Mouse (Mus musculus): ENCODE measurements around the gene Crkl. TPM values are rescaled to one million over a fixed set of nuclear protein-coding genes. Genes with fewer than 3 reads are reported as not detected.
"Not testable (repeated sequence)": the region's sequence is repeated elsewhere in the genome, so short reads cannot be mapped to it uniquely, and the experiment has no call there.

Crkl gene
- total RNA-seq, 2 experiments from 2014 or later, result 37.3 to 37.4 TPM

DNA sequence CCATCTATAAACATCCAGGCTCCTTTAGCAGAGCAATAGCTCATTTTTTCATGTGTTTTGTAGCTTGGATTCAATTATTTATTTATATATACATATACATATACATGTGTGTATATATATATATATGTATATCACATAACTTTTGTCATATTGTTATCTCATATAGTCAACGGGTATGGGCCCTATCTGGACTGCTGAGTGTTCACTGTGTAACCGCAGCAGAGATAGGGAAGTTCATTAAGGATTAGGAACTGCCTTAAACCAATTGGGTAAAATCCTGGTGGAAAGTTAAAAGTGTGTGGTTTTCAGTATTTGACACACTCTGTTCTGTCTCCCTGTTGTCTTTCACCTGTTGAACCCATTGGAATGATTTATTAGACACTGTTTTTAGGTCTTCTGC, 29.7 kb downstream of the Crkl start:
- no peak for DNase-seq (ENCODE audit: low spot score in 2 of 2)

DNA sequence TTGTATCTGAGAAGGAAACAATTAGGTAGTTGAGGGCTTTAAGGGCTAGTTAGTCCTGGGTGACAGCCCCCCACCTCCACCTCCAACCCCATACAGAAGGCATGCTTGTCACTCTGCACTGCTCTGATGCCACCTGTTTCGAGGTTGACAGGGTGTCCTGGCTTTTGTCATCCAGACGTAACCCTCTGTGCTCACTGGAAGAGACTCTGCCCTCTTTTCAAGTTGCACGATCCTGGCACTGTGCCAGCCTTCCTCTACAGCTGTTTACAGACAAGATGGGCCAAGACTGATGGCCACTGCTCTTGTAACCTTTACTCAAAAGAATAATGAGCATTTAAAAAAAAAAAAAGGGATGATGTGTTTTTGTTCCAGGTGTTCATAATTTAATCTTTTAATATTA, 34.7 kb downstream of the Crkl start:
- DNase-seq (ENCODE audit: low spot score in 2 of 2), result no peak

DNA sequence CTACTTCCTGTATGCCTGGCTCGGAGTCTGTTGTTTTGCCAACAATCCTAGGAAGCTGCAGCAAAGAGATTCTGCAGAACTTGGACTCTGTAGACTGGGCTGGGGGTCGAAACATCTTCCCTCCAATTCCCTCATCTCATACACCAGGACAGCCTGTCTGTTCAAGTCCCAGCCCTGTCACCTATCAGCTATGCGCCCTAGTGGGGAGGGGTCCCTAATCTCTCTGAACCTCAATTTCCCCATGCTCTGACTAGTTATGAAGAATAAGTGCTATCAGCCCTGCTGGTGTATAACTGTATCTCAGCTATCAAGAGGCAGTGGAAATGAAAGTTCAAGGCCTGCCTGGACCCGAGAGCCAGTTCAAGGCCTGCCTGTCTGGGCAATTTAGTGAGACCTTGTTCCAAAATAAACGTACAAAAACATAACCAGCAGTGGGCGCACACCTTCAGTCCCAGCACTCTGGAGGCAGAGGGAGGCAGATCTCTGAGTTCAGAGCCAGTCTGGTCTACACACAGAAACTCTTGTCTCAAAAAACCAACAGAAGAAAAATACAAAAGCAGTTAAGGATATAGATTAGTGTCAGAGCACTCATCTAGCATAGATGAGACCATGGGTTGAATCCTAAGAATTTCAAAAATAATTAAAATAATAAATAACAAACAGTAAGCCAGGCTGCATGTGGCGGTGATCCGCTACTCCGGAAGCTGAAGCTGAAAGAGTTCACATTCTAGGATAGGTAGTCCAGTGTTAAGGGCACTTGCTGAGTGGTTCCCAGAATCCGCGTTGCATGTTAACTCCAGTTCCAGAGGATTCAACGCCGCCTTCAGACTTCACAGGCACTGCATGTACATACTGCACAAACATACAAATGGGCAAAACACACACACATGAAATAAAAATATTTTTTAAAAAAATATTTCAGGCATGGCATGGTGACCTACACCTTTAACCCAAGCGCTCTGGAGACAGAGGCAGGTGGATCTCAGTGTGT, 37.0 kb downstream of the Crkl start:
- no peak for DNase-seq (ENCODE audit: low spot score in 2 of 2)

DNA sequence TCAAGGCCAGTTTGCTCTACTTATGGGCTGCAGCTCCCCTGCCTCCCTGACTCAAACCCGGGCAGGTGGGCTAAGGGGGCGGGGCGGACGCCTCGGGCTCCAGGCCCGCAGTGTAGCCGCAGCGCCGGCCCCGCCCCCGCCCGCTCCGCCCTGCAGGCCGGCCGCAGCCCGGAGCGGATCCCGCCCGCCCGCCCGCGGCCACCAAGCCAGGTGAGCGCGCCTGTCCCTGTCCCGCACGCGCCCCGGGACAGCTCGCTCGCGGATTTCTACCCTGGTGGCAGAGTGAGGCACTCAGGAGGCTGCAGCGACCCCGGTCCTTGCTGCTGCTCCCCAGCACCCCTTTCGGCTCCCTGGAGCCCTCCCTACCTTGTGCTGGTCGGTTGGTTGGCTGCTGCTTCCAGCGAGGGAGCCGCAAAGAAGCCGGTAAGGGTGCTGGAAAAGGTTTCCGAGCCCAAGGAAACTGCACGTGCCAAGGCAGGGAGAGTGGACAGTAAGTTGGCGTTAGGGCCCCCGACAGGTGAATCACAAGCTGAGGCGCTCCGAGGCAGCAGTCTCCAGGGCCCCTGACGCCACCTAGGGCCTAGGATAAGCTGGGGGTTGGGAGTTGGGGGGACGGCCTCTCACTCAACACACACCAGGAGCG, 37.8 kb downstream of the Crkl start, which contains the start of gene Aifm3:
Aifm3 (plus strand) TSS at position 143 of the 643 bp plus-strand sequence.
- DNase-seq (ENCODE audit: low spot score in 2 of 2), result no peak

DNA sequence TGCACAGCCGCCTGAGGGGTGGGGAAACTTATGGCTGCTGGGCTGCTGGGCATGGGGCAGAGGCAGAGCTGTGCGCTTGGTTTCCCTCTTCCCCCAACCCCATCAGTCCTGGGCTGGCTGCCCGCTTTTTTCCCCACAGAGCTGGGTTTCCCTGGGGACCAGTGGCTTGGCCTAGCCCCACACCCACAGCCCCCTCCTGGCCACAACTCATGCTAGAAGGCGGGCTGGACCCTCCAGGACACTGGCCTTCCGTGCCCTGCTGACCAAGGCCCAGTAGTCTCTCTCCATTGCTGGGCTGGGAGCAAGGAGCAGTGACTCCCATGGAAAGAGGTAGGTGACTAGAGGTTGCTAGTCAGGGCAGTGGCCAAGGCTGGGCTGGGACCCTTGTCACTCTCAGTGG, 39.4 kb downstream of the Crkl start:
- DNase-seq (ENCODE audit: low spot score in 2 of 2), result peak in 1 of 2 experiments; percentile 49

DNA sequence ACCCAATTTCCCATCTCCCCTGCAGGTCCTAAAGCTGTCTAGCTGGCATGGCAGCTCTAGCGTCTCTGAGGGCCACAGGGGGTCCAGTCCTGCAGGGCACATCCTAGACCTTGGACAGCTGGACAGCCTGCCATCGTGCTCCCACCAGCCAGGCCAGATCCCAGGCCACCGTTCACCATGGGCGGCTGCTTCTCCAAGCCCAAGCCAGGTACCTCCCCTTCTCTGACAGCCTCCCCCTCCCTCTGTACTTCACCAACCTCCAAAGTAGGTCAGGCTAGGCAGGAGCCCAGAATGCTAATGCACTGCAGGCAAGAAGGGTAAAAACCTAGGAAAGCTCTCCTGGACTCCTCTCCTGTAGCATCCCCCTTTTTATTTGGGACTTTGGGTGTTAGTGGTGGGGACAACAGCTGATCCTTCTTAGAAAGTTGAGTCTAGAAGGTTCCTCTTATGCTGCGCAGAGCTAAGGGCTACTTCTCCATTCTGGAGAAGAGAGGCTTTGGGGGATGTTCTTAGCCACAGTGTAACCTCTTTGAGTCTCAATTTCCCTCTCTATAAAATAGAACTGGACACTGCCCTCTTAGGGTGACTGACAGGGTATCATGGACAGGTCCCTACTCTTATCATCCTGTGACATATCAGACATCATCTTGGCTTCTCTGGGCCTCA, 40.2 kb downstream of the Crkl start:
- no peak for DNase-seq (ENCODE audit: low spot score in 2 of 2)

DNA sequence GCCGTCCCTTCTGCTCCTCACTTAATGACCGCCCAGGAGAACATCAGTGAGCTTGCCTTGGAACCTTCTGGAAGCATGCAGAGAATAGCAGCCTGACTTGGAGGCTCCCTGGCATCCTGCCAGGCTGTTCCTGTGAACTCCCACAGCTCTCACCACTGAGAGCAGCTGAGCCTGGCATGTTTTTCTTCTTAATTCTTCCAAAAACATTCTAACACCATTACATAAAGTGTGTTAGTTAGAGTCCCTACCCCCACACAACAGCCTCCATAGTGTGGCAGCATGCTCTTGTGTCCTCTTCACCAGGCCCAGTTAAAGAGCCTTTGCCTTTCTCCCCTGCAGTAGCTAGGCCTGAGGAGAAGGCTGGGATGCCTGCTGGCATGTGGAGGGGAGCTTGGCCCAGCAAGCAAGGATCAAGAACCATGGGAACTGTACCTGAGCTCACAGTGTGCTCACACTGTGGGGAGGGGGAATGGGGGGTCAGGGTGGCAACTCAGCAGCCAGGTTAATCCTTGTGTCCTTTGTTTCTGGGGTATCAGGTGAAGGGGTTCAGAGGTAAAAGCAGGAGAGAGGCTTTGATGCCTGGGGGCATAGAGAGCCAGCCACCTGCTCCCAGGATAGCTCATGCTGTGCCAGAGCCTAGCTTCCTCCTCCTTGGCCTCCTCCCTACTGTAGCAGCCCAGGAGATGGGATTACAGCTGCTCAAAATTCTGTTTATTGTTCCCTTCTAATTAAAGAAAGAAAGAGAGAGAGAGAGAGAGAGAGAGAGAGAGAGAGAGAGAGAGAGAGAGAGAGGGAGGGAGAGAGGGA, 44.9 kb downstream of the Crkl start:
- DNase-seq (ENCODE audit: low spot score in 2 of 2), result peak; percentile 77 to 89

DNA sequence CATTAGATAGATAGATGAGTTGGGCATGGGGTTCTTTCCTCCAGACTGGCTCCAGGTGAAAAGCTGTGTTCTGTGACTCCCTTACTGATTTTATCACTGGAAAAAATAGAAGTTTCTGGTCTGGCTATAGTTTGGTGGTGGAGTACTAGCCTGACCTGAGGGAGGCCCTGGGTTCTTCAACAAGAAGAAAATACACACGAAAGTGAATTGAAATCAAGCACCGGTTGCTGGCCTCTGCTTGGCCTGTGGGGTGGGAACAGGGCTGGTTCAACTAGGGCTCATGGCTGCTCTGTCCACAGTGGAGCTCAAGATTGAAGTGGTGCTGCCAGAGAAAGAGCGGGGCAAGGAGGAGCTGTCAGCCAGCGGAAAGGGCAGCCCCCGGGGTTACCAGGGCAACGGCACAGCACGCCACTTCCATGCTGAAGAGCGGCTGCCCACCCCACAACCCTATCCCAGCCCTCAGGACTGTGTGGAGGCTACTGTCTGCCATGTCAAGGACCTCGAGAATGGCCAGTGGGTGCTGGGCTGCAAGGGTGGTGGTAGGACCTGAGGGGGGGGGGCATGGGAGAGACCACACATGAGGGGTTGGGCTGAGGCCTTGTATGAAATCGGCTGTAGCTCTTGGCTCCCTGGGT, 47.6 kb downstream of the Crkl start:
- DNase-seq (ENCODE audit: low spot score in 2 of 2), result no peak

DNA sequence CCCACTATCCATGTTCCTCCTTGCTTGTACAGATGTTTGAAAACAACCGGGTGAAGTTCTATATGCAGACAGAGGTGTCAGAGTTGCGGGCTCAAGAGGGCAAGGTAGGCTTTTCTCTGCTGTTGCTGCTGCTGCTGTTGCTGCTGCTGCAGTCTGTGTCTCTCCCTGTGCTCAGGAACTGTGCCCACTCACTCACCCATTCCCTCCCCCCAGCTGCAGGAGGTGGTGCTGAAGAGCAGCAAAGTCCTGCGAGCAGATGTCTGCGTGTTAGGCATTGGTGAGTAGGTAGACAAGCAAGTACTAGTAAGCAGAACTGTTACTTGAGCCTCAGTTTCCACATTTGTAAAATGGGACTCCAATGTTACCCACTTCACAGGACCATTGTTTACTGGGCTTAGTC, 50.9 kb downstream of the Crkl start:
- no peak for DNase-seq (ENCODE audit: low spot score in 2 of 2)

DNA sequence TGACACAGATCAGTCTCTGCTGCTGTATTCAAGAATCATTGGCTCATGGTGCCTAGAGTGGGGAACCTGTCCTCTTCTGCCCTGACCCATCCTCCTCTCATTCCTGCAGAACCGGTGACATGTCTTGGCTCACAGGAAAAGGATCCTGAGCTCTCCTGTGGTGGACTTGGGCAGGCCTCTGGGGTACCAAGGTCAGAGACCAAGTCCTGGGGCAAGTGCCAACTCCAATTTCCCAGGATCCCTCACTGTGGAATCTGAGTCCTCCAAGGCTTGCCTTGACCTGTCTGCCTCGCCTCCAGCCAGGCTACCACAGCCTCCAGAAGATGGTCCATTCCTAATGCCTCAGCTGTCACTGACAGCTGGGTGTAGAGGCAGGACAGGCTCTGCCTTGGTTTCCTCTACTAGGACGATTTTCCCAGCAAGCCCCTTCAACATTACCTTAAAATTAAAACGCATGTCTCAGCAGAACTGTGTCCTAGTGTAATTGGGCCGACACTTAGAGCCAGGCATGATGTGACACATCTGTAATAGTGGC, 55.3 kb downstream of the Crkl start:
- DNase-seq (ENCODE audit: low spot score in 2 of 2), result no peak

DNA sequence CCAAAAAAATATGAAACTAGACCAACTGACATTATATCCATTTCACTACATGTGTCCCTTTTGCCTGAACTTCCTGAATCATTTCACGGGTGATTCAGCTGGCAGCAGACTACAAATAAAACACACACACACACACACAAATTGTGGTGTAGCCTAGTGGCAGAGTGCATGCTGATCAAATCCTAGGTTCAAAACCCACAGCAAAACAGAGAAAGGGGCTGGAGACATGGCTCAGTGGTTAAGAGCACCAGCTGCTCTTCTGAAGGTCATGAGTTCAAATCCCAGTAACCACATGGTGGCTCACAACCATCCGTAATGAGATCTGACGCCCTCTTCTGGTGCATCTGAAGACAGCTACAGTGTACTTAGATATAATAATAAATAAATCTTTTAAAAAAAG, 56.2 kb downstream of the Crkl start:
- not testable (repeated sequence) for DNase-seq (ENCODE audit: low spot score in 2 of 2)

DNA sequence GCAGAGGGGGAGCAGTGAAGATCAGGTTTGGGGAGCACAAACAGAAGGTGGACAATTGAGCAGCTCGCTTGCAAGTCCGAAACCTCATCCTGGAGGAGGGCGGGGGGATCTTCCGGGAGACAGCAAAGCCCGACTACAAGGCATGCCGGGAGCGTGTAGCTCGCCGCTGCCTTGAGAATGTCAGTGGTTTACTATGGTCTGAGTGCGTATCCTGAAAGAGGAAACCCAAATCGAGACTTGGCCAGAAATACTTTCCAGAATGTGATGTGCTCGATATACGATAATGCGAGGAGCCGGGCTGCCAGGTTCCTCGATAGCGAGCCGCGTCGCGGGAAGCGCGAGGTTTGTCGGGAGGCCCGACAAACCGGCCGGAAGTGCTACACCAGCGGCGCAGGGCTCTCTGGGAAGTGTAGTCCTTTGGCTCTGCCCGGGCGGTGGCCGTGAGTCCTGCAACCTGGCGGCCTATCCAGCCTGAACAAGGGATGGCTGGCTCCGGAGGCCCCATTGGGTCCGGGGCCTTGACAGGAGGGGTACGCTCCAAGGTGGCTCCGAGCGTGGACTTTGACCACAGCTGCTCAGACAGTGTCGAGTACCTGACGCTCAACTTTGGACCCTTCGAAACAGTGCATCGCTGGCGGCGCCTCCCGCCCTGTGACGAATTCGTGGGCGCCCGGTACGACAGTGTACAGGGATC, 56.9 kb downstream of the Crkl start, which contains the start of gene Lztr1:
Lztr1 (plus strand) TSS at position 143 of the 694 bp plus-strand sequence.
- peak; percentile 90 to 95 for DNase-seq (ENCODE audit: low spot score in 2 of 2)

DNA sequence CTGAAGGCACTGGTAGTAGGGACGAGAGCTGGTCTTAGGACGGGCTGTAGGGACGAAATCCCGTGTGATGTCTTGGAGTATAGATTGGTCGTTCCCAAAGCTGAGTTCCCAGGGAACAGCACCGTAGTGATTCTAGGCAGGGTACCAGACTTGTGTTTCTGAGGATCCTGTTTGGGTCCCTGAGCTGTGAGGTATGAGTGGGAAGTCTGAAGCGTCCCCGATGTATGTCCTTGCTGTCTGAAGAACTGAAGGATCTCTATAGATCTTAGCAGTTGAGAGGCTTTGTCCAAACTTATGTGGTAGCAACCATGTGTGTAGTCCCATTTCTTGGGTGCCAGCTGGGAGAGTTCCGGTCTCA, 57.4 kb downstream of the Crkl start:
- DNase-seq (ENCODE audit: low spot score in 2 of 2), result peak in 1 of 2 experiments; percentile 34

DNA sequence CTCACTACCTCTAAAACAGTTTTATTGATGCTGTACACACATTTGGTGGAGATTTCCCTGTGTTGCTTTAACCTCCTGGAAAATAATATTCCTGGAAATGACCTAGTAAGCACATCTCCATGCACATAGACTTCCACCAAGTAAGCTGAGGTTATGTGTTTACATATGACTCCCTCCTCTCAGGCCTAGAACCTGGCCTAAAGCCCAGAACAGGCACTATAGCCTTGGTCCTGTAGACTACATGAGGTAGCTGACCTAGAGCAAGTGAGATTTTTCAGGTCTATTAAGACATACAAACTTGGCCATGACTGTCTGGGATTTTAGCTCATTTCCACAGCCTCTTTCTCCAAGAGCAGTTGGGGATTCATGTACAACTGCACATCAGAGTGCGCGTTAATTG, 58.4 kb downstream of the Crkl start:
- no peak for DNase-seq (ENCODE audit: low spot score in 2 of 2)

DNA sequence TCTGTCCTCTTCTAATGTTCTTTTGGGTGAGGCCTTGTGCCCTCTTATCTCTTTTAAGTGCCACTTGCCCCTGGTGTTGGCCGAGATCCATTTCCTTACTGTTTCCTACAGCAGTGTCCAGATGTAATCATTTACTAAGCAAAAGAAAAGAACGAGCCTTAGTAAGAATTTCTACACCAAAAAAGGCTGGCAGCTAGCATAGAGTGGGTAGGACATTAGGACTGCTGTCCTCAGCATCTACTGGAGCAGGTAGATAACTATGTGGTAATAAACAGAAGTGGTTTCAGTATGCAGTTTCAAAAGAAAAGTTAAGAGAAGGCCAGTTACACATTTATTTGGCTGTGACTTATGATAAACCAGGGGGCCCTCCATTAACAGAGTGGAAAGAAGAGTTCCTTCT, 58.9 kb downstream of the Crkl start:
- no peak for DNase-seq (ENCODE audit: low spot score in 2 of 2)

DNA sequence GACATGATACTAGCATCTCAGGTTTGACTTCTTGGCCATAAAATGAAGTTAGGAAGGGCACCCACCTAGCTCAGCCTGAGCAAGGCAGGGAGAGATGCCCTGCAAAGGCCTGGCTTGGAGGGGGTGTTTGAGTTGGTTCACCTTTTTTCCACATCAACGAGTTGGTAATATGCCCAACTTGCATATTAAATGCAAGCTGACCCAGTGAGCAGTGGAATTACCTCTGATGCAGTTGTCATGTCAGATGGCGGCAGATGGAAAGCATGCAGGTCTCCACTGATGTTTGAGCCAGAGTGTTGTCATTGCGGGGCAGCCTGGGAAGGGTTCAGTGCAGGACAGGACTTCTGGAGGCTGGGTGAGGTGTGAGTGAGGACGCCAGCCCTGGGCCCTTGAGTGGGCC, 59.6 kb downstream of the Crkl start:
- no peak for DNase-seq (ENCODE audit: low spot score in 2 of 2)

DNA sequence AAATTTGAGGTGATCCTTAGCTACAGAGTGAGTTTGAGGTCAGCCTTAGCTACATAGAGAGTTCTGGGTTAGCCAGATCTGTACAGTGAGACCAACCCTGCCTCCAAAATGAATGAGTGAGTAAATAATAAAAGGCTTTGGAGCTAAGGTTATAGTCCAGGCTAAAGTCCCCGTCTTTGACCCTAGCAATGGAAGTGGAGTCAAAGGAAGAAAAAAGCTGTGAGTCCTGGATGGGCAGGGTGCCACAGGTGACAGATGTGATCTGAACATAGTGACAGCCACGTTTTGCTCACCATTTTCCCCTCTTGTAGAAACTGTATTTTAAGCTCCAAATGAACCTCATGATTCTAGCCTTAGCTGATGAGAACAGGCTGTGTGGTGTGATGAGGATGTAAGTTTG, 67.1 kb downstream of the Crkl start:
- no peak for DNase-seq (ENCODE audit: low spot score in 2 of 2)

DNA sequence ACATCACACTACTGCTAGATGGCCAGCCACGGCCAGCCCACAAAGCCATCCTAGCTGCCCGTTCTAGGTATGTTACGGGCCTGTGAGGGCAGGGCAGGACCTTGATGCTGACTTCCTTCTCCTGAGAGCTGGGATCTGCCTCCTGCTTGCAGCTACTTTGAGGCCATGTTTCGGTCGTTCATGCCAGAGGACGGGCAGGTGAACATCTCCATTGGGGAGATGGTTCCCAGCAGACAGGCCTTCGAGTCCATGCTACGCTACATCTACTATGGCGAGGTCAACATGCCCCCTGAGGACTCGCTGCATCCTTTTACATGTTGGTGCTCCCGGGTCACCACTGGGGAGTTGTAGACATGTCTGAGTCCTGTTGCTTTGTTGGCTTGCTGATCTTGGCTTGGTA, 72.4 kb downstream of the Crkl start:
- DNase-seq (ENCODE audit: low spot score in 2 of 2), result no peak

DNA sequence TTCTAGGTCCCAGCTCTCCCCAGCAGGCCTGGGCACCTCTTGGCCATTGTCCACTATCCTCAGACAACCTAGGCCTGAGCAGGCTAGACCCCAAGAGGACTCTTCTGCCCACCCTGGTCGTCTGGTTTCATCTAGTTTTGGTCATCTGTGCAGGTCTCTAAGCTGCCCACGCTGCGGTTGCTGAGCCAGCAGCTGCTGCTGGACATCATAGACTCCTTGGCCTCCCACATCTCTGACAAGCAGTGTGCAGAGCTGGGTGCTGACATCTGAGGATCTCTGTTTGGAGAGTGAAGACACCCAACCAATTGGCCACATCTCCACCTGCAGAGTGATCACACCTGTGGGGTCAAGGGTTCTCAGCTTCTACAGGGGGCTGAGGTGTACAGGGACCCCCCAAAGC, 73.7 kb downstream of the Crkl start:
- no peak for DNase-seq (ENCODE audit: low spot score in 2 of 2)

DNA sequence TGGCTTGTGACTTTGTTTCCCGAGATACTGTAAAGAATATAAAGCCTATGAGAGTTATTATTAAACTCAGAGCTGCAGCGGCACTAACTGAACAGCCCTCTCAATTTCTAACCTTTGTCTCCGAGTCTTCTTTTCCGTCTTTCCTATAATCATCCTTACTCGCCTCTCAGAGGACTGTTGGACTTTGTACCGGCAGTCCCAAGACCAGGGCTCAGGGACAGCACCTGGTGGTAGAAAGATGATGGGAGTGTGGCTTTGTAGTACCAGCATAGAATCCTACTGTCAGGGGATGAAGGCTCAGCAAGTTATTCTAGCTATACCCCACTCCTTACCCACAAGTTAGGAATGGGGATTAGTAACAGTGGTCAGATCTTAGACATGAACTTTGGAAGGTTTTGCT, 74.4 kb downstream of the Crkl start:
- DNase-seq (ENCODE audit: low spot score in 2 of 2), result no peak
